Mouse (Mus musculus) kidney, adult 2 months (tissue): Measurements from ENCODE around the gene Rnf220. TPM values are rescaled to one million over a fixed set of nuclear protein-coding genes. Genes with fewer than 3 reads are reported as not detected.

ENCODE experiments used
- DNase-seq: peaks from one replicate; pipeline ENCODE4 v3.0.0; 2021
- H3K27ac ChIP-seq: fragments of 200-500 bp; 2 replicates; pipeline ENCODE4 v1.5.1; 2012; ENCODE audit warnings: low read depth, low read length, control low read depth, inconsistent platforms; ENCODE audit not compliant: insufficient read depth
- H3K27me3 ChIP-seq: fragments of 200-500 bp; replicated peaks from 2 replicates; pipeline ENCODE4 v1.6.1; 2012; ENCODE audit warnings: mild to moderate bottlenecking, moderate library complexity, low read length, inconsistent platforms; ENCODE audit not compliant: control insufficient read depth, insufficient read depth
- H3K36me3 ChIP-seq: fragments of 200-500 bp; 2 replicates; pipeline ENCODE4 v1.6.1; 2012; ENCODE audit warnings: mild to moderate bottlenecking, moderate library complexity, low read length, inconsistent platforms; ENCODE audit not compliant: control insufficient read depth, insufficient read depth
- H3K4me1 ChIP-seq: fragments of 200-500 bp; 2 replicates; pipeline ENCODE4 v1.6.1; 2011; ENCODE audit warnings: low read length; ENCODE audit not compliant: control insufficient read depth, insufficient read depth
- H3K4me3 ChIP-seq: fragments of 200-500 bp; 2 replicates; pipeline ENCODE4 v1.5.1; 2011; ENCODE audit warnings: mild to moderate bottlenecking, low read depth, low read length, control low read depth; ENCODE audit not compliant: insufficient read depth
- CTCF ChIP-seq: fragments of 200-500 bp; conservative IDR thresholded peaks from 2 replicates; pipeline ENCODE4 v1.5.1; 2011; ENCODE audit warnings: low read depth, mild to moderate bottlenecking, control low read depth, low read length, moderate library complexity, mixed read lengths; ENCODE audit not compliant: insufficient read depth, insufficient read length
- POLR2A ChIP-seq: fragments of 200-500 bp; IDR thresholded peaks from one replicate; pipeline ENCODE4 v1.6.1; 2011; ENCODE audit warnings: low read depth, low read length, control low read depth
- WGBS: fragments of 180-500 bp; shearing (Covaris S2); methylation state at CpG from one replicate; pipeline ENCODE4 v1.1.7; 2018; 5-methylcytosine and 5-hydroxymethylcytosine counted together
- polyA plus RNA-seq: library from polyadenylated mRNA; depleted of rRNA; stranded (reverse); fragments of >200 nt; gene quantifications from 2 replicates; pipeline ENCODE4 v1.2.3, GENCODE M21; 2012

Gene Rnf220
- polyA plus RNA-seq, 1 experiment = 70.7 TPM

DNA sequence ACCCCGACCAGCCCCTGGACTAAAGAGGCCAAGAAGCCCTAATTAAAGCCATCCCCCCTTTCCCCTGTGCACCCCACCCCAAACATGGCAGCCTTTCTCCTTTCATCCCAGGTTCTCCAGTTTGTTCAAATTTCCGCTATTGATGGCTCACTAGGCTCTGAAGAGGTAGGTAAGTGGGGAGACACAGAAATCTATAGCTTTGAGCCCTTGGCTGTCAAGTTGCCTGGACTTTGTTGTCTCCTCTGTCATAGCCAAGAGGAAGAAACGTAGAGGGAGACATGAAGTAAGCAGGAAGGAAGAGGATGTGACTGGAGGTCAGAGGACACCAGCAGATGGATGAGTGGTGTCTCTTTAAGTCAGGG is 86.8 kb downstream of the Rnf220 start:
- Histone ChIP-seq H3K4me1 (no peaks in the 10 kb centered on the region), H3K27ac (no peak overlapping the region), H3K27me3 (no peaks in the 10 kb centered on the region), H3K4me3 (no peak overlapping the region), H3K36me3 (no peaks in the 10 kb centered on the region)
- DNase-seq = no peak
- TF ChIP-seq POLR2A (no peak), CTCF (no peak)
- 60% methylated on average over 3 of the region's 3 CpGs for WGBS

DNA sequence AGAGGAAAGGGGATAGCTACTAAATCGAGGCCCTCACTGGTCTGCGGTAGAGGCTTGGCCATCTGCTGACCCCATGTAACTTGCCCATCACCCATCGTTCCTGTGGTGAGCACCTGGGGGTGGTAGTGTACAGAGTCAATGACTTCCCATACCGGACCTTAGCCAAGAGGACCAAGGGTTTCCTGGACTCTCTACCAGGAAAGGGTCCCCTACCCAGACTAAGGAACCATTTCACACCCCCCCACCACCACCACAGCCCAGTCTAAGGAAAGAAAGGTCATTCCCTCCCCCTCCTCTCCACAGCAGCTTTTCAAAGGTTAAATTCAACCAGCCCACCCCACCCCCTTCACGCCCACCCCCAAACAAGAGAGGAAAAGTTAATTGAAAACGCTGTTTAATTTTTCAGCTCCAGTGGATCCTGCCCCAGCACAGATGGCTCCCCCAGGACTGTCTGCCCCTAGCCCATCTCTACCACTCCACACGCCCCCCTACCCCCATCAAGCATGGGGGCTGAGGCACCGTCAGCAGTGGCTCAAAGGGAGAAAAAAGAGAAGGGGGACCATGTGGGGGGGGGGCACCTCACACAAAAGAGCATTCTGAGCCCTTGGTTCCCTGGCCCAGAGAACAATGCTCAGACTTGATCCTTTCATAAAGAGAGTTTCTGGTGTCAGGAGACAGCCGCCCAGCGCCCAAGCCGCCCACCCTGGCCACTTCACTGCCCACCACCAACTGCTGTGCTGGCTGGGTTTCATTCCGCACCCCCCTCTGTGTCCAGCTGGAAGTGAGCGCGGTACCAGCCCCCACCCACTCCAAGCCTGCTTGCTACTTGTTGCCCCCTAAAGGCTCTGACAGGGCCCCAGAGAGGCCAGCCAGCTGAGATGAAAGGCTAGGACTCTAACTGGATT is 87.5 kb downstream of the Rnf220 start:
- Histone ChIP-seq H3K27me3 (no peaks in the 10 kb centered on the region), H3K4me1 (no peaks in the 10 kb centered on the region), H3K36me3 (no peaks in the 10 kb centered on the region), H3K27ac (no peak overlapping the region), H3K4me3 (no peak overlapping the region)
- 66% methylated on average over 14 of the region's 14 CpGs for WGBS
- DNase-seq = no peak
- no peak for TF ChIP-seq CTCF
- TF ChIP-seq POLR2A = no peak

DNA sequence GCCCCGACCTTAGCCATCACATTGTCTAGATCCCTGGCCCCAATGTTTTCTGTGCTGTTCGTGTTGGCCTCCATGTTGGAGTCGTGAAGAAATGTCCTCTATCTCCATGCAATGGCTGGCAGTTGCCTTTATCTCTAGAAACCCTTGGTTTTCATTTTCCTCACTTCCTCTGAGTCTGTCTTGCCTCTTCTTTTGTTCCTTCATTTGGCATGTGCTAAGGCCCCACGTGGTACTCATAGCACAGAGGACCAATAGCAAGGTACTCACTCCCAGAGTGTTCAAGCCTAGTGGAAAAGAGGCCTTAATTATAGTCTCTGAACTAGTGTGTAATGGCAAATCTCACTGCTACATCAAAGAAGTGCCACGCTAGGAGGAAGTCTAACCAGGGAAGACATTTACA is 88.9 kb downstream of the Rnf220 start:
- WGBS = 90% methylated on average over 5 of the region's 5 CpGs
- TF ChIP-seq CTCF = no peak
- no peaks in the 10 kb centered on the region for H3K27me3 ChIP-seq

DNA sequence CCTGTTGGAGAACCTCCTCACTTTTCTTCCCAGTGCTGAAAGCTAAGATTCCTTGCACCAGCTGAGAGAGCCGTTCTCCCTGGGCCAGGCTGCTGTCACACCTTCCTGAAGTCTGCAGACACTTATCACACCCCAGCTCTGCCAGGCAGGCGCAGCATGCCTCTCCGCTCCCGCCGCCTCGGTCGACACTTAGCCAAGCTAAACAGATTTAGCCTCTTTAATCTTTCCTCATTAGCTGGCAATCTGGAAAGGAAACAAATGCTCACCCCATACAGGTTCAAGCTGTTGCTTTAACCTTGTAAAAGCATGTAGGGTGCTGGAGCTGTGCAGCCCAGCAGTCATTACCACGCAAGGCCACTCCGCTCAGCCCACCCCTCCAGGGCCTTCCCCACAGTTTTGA is 90.9 kb downstream of the Rnf220 start:
- Histone ChIP-seq H3K4me3 (no peak overlapping the region), H3K4me1 (no peaks in the 10 kb centered on the region), H3K36me3 (no peaks in the 10 kb centered on the region), H3K27me3 (no peaks in the 10 kb centered on the region), H3K27ac (no peak overlapping the region)
- no peak for TF ChIP-seq POLR2A
- TF ChIP-seq CTCF = no peak
- WGBS = 49% methylated on average over 9 of the region's 9 CpGs
- DNase-seq = no peak

More for the DNA sequence above, 88.9 kb downstream of the Rnf220 start:
- no peak for DNase-seq
- Histone ChIP-seq H3K4me1 (no peaks in the 10 kb centered on the region), H3K36me3 (no peaks in the 10 kb centered on the region), H3K27ac (no peak overlapping the region), H3K4me3 (no peak overlapping the region)

DNA sequence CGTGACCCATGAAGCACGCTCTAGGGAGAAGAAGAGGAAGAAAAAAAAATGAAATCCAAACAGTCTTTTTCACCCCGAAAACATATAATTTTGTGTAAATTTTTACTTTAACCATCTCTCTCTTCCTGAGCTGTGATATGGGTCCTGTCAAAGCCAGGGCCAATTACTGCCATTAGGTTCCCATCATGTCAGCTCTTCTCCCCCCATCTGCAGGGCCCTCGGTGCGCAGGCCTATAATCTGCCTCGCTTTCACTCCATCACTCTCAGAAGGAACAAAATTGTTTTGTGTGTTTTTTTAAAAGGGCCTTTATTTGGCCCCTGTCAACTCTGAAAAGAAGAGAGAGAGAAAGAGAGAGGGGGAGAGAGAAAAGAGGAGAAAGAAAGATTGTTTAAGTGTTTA is 91.6 kb downstream of the Rnf220 start:
- no peak overlapping the region for H3K27ac ChIP-seq
- 94% methylated on average over 6 of the region's 6 CpGs for WGBS
- no peaks in the 10 kb centered on the region for H3K4me1 ChIP-seq
- DNase-seq = no peak
- TF ChIP-seq POLR2A = no peak
- TF ChIP-seq CTCF = no peak
- no peak overlapping the region for H3K4me3 ChIP-seq
- no peaks in the 10 kb centered on the region for H3K27me3 ChIP-seq
- H3K36me3 ChIP-seq = no peaks in the 10 kb centered on the region

DNA sequence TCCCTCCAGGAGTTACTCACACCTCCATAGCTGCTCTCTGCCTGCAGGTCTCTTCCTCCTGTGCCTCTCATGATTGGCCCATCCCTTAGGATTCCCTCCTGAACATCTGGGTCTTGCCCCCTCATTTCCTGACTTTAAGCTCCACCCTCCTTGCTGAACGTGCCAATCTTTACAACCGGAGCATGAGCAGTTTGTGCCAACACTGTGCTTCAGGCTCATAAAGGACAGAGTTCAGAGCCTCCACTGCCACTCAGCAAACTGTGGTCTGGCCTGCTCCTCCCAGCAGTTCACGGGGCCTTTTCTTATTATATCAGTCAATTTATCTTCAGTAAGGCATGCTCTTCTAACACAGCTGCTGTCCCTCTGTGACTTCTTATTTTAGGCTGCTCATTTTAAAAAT is 93.4 kb downstream of the Rnf220 start:
- WGBS = 27% methylated on average over 3 of the region's 3 CpGs
- no peak for TF ChIP-seq CTCF
- no peak for TF ChIP-seq POLR2A
- Histone ChIP-seq H3K36me3 (no peaks in the 10 kb centered on the region), H3K27ac (no peak overlapping the region), H3K27me3 (no peaks in the 10 kb centered on the region), H3K4me3 (no peak overlapping the region), H3K4me1 (no peaks in the 10 kb centered on the region)
- no peak for DNase-seq

- H3K4me3 ChIP-seq = no peak overlapping the region
- TF ChIP-seq CTCF = no peak
- no peak for TF ChIP-seq POLR2A
- no peaks in the 10 kb centered on the region for H3K36me3 ChIP-seq
- WGBS = 74% methylated on average over 11 of the region's 11 CpGs
- no peaks in the 10 kb centered on the region for H3K4me1 ChIP-seq
- no peak for DNase-seq
- H3K27me3 ChIP-seq = no peaks in the 10 kb centered on the region
- H3K27ac ChIP-seq = no peak overlapping the region
Observed at GRCm38 (mm10) chr4:117397128-117397527, 99.7 kb downstream of the Rnf220 start.
